Mouse (Mus musculus): ENCODE data around the gene Sstr2. TPM values are rescaled to one million over a fixed set of nuclear protein-coding genes. Genes with fewer than 3 reads are reported as not detected.

Sstr2 gene
- polyA plus RNA-seq, 1 experiment from 2014 or later, result 0.42 TPM

- Histone ChIP-seq H3K4me2 (peak overlapping the region; percentile 20; the same call in 1 of the 2 replicates), H3K4me3 (no peak overlapping the region), H3K36me3 (peaks cover 81% of the 10 kb centered on the region), H3K9me3 (replicated peaks) (no peaks in the 10 kb centered on the region), H3K4me1 (replicated peaks) (peaks cover 27% of the 10 kb centered on the region), H3K27me3 (replicated peaks) (no peaks in the 10 kb centered on the region), H3K9ac (no peak overlapping the region), H3K27ac (ENCODE audit: poor library complexity, severe bottlenecking) (peak overlapping the region; percentile 77)
- WGBS, result 66% methylated on average over 4 of the region's 4 CpGs
- no peak for ATAC-seq (ENCODE audit: insufficient number of reproducible peaks, low FRiP score)
These were observed 54.5 kb downstream of the Sstr2 start for GRCm38 (mm10) chr11:113673614-113674013.

DNA sequence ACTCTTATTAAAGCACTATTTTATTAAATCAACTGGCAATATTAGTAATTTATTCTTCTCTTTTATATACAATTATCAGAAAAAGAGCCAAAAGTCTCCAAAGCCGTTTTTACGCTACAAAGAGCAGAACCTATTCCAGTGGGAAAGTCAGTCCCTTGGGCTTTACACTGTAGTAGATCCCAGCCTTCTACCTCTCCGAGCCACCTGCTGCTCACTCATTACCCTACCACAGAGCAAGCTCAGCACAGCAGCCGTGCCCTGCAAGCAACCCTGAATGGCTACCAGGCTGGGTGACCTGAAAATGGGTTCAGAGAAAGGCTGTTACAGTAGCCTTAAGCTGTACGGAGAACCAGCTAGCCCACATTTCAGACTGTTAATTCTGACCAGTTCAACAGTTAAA, 55.5 kb downstream of the Sstr2 start:
- 90% methylated on average over 5 of the region's 5 CpGs for WGBS
- Histone ChIP-seq H3K36me3 (peaks cover 72% of the 10 kb centered on the region), H3K4me2 (no peak overlapping the region), H3K4me3 (no peak overlapping the region), H3K27ac (ENCODE audit: poor library complexity, severe bottlenecking) (no peak overlapping the region), H3K27me3 (replicated peaks) (no peaks in the 10 kb centered on the region), H3K4me1 (replicated peaks) (peaks cover 28% of the 10 kb centered on the region), H3K9ac (no peak overlapping the region), H3K9me3 (replicated peaks) (no peaks in the 10 kb centered on the region)
- ATAC-seq (ENCODE audit: insufficient number of reproducible peaks, low FRiP score), result no peak

Other genes with a start within 250 kb of the Sstr2 start
- gene Cog1, start 29.8 kb downstream of the Sstr2 start, polyA plus RNA-seq (2016; fragmentation: Nextera tagmentation; extraction: Ambion mirVana), result 20.9 and 21.7 TPM in 2 replicates
- 19.0 and 22.4 TPM in 2 replicates for gene Slc39a11, start 30.7 kb downstream of the Sstr2 start, polyA plus RNA-seq (2016; fragmentation: Nextera tagmentation; extraction: Ambion mirVana)
- gene Fam104a, start 64.8 kb downstream of the Sstr2 start, polyA plus RNA-seq (2016; fragmentation: Nextera tagmentation; extraction: Ambion mirVana), result 53.0 and 53.3 TPM in 2 replicates
- gene D11Wsu47e, start 65.1 kb downstream of the Sstr2 start, polyA plus RNA-seq (2016; fragmentation: Nextera tagmentation; extraction: Ambion mirVana), result 19.0 and 20.7 TPM in 2 replicates
- gene Cpsf4l, start 90.7 kb downstream of the Sstr2 start, polyA plus RNA-seq (2016; fragmentation: Nextera tagmentation; extraction: Ambion mirVana), result not detected in 2 replicates
- 23.2 and 24.3 TPM in 2 replicates for gene Cdc42ep4, start 132.5 kb downstream of the Sstr2 start, polyA plus RNA-seq (2016; fragmentation: Nextera tagmentation; extraction: Ambion mirVana)

Measured in heart, embryonic 12.5 days (tissue).